Mouse (Mus musculus): ENCODE data around the gene Rbm47. TPM values are rescaled to one million over a fixed set of nuclear protein-coding genes. Genes with fewer than 3 reads are reported as not detected.

Gene Rbm47
- 129 and 133 TPM in 2 replicates for polyA plus RNA-seq (2015; fragmentation: Nextera tagmentation; extraction: Ambion mirVana)

GRCm38 (mm10) chr5:66173018-66173417 is at the start of gene Rbm47:
TSS of gene Rbm47 (minus strand) at chr5:66173118.
- H3K4me2 ChIP-seq (replicated peaks): no peak within 1 kb of the TSS
- no peak within 1 kb of the TSS for H3K4me3 ChIP-seq (replicated peaks)
- no peak within 1 kb of the TSS for H3K27ac ChIP-seq
- H3K9me3 ChIP-seq: no peaks in the 10 kb centered on the region
- WGBS: 89% methylated on average over 2 of the region's 2 CpGs
- H3K9ac ChIP-seq: no peak within 1 kb of the TSS
- H3K27me3 ChIP-seq (replicated peaks): no peaks in the 10 kb centered on the region
- H3K4me1 ChIP-seq (replicated peaks): no peaks in the 10 kb centered on the region
- no peaks in the 10 kb centered on the region for H3K36me3 ChIP-seq
- no peak for ATAC-seq

GRCm38 (mm10) chr5:66220620-66221019 is 47.7 kb upstream of the Rbm47 start:
- peak; percentile 54 for ATAC-seq
- WGBS: 60% methylated on average over 9 of the region's 9 CpGs

GRCm38 (mm10) chr5:66219692-66220091 is 46.8 kb upstream of the Rbm47 start:
- Histone ChIP-seq H3K4me3 (replicated peaks) (no peak overlapping the region), H3K27me3 (replicated peaks) (no peaks in the 10 kb centered on the region), H3K27ac (no peak overlapping the region), H3K4me2 (replicated peaks) (no peak overlapping the region), H3K9me3 (no peaks in the 10 kb centered on the region), H3K9ac (no peak overlapping the region), H3K4me1 (replicated peaks) (peaks cover 4% of the 10 kb centered on the region; the same call in 1 of the 2 replicates), H3K36me3 (no peaks in the 10 kb centered on the region)
- no peak for ATAC-seq
- 52% methylated on average over 6 of the region's 6 CpGs for WGBS

More at GRCm38 (mm10) chr5:66220620-66221019, 47.7 kb upstream of the Rbm47 start:
- H3K27me3 ChIP-seq (replicated peaks): no peaks in the 10 kb centered on the region
- no peaks in the 10 kb centered on the region for H3K36me3 ChIP-seq
- no peak overlapping the region for H3K4me3 ChIP-seq (replicated peaks)
- no peak overlapping the region for H3K27ac ChIP-seq
- H3K9me3 ChIP-seq: no peaks in the 10 kb centered on the region
- peaks cover 4% of the 10 kb centered on the region; the same call in 1 of the 2 replicates for H3K4me1 ChIP-seq (replicated peaks)
- no peak overlapping the region for H3K9ac ChIP-seq
- H3K4me2 ChIP-seq (replicated peaks): no peak overlapping the region

GRCm38 (mm10) chr5:66215569-66216277 is 42.8 kb upstream of the Rbm47 start:
- Histone ChIP-seq H3K9ac (no peak overlapping the region), H3K4me2 (replicated peaks) (peak overlapping the region; percentile 24; the same call in 1 of the 2 replicates), H3K27ac (peak overlapping the region; percentile 58; the same call in 1 of the 2 replicates), H3K36me3 (no peaks in the 10 kb centered on the region), H3K4me3 (replicated peaks) (no peak overlapping the region), H3K4me1 (replicated peaks) (peaks cover 4% of the 10 kb centered on the region; the same call in 1 of the 2 replicates), H3K27me3 (replicated peaks) (no peaks in the 10 kb centered on the region), H3K9me3 (no peaks in the 10 kb centered on the region)
- 40% methylated on average over 10 of the region's 10 CpGs for WGBS
- ATAC-seq: peak; percentile 70

- no peaks in the 10 kb centered on the region for H3K36me3 ChIP-seq
- no peak overlapping the region for H3K4me2 ChIP-seq (replicated peaks)
- 57% methylated on average over 7 of the region's 7 CpGs for WGBS
- no peak overlapping the region for H3K27ac ChIP-seq
- H3K4me3 ChIP-seq (replicated peaks): no peak overlapping the region
- ATAC-seq: no peak
- H3K27me3 ChIP-seq (replicated peaks): no peaks in the 10 kb centered on the region
- no peaks in the 10 kb centered on the region for H3K9me3 ChIP-seq
- H3K4me1 ChIP-seq (replicated peaks): 0 out of 2 replicates have a peak, but pooled peaks cover 4% of the 10 kb centered on the region
- H3K9ac ChIP-seq: no peak overlapping the region
Measured at GRCm38 (mm10) chr5:66214395-66214935, 41.5 kb upstream of the Rbm47 start.

- no peak overlapping the region for H3K4me2 ChIP-seq (replicated peaks)
- H3K9me3 ChIP-seq: no peaks in the 10 kb centered on the region
- H3K27me3 ChIP-seq (replicated peaks): no peaks in the 10 kb centered on the region
- no peak overlapping the region for H3K4me3 ChIP-seq (replicated peaks)
- H3K27ac ChIP-seq: no peak overlapping the region
- 80% methylated on average over 5 of the region's 5 CpGs for WGBS
- no peaks in the 10 kb centered on the region for H3K4me1 ChIP-seq (replicated peaks)
- H3K36me3 ChIP-seq: no peaks in the 10 kb centered on the region
- no peak overlapping the region for H3K9ac ChIP-seq
- ATAC-seq: no peak
Measured at GRCm38 (mm10) chr5:66209532-66210176, 36.7 kb upstream of the Rbm47 start.

GRCm38 (mm10) chr5:66204966-66205365 is 32.0 kb upstream of the Rbm47 start:
- WGBS: 66% methylated on average over 4 of the region's 4 CpGs

GRCm38 (mm10) chr5:66203424-66203823 is 30.5 kb upstream of the Rbm47 start:
- no peaks in the 10 kb centered on the region for H3K9me3 ChIP-seq
- H3K4me3 ChIP-seq (replicated peaks): no peak overlapping the region
- no peak for ATAC-seq
- H3K27ac ChIP-seq: no peak overlapping the region
- H3K27me3 ChIP-seq (replicated peaks): no peaks in the 10 kb centered on the region
- H3K4me1 ChIP-seq (replicated peaks): 0 out of 2 replicates have a peak, but pooled peaks cover 3% of the 10 kb centered on the region
- H3K9ac ChIP-seq: no peak overlapping the region
- no peaks in the 10 kb centered on the region for H3K36me3 ChIP-seq
- no peak overlapping the region for H3K4me2 ChIP-seq (replicated peaks)
- WGBS: 76% methylated on average over 1 of the region's 1 CpGs

More at GRCm38 (mm10) chr5:66204966-66205365, 32.0 kb upstream of the Rbm47 start:
- no peak for ATAC-seq
- Histone ChIP-seq H3K9ac (no peak overlapping the region), H3K4me3 (replicated peaks) (no peak overlapping the region), H3K4me1 (replicated peaks) (0 out of 2 replicates have a peak, but pooled peaks cover 2% of the 10 kb centered on the region), H3K27ac (no peak overlapping the region), H3K9me3 (no peaks in the 10 kb centered on the region), H3K36me3 (no peaks in the 10 kb centered on the region), H3K4me2 (replicated peaks) (no peak overlapping the region), H3K27me3 (replicated peaks) (no peaks in the 10 kb centered on the region)

- H3K4me1 ChIP-seq (replicated peaks): 0 out of 2 replicates have a peak, but pooled peaks cover 3% of the 10 kb centered on the region
- H3K4me3 ChIP-seq (replicated peaks): no peak overlapping the region
- no peak overlapping the region for H3K27ac ChIP-seq
- no peaks in the 10 kb centered on the region for H3K9me3 ChIP-seq
- 40% methylated on average over 10 of the region's 10 CpGs for WGBS
- peak; percentile 80 for ATAC-seq
- H3K4me2 ChIP-seq (replicated peaks): no peak overlapping the region
- H3K27me3 ChIP-seq (replicated peaks): no peaks in the 10 kb centered on the region
- no peak overlapping the region for H3K9ac ChIP-seq
- H3K36me3 ChIP-seq: no peaks in the 10 kb centered on the region
Measured at GRCm38 (mm10) chr5:66200044-66200443, 27.1 kb upstream of the Rbm47 start.

GRCm38 (mm10) chr5:66195323-66195722 is 22.4 kb upstream of the Rbm47 start:
- 80% methylated on average over 10 of the region's 10 CpGs for WGBS
- no peak overlapping the region for H3K4me3 ChIP-seq (replicated peaks)
- no peaks in the 10 kb centered on the region for H3K36me3 ChIP-seq
- no peak overlapping the region for H3K9ac ChIP-seq
- H3K4me2 ChIP-seq (replicated peaks): no peak overlapping the region
- H3K27me3 ChIP-seq (replicated peaks): no peaks in the 10 kb centered on the region
- no peak for ATAC-seq
- H3K27ac ChIP-seq: no peak overlapping the region
- no peaks in the 10 kb centered on the region for H3K9me3 ChIP-seq
- 0 out of 2 replicates have a peak, but pooled peaks cover 3% of the 10 kb centered on the region for H3K4me1 ChIP-seq (replicated peaks)

GRCm38 (mm10) chr5:66193218-66193846 is 20.4 kb upstream of the Rbm47 start:
- no peak for ATAC-seq
- 92% methylated on average over 11 of the region's 11 CpGs for WGBS
- Histone ChIP-seq H3K4me3 (replicated peaks) (no peak overlapping the region), H3K4me1 (replicated peaks) (no peaks in the 10 kb centered on the region), H3K27ac (no peak overlapping the region), H3K36me3 (no peaks in the 10 kb centered on the region), H3K9ac (no peak overlapping the region), H3K27me3 (replicated peaks) (no peaks in the 10 kb centered on the region), H3K4me2 (replicated peaks) (no peak overlapping the region), H3K9me3 (no peaks in the 10 kb centered on the region)

- Histone ChIP-seq H3K27me3 (replicated peaks) (no peaks in the 10 kb centered on the region), H3K9ac (no peak overlapping the region), H3K36me3 (no peaks in the 10 kb centered on the region), H3K4me3 (replicated peaks) (no peak overlapping the region), H3K4me1 (replicated peaks) (no peaks in the 10 kb centered on the region), H3K27ac (no peak overlapping the region), H3K4me2 (replicated peaks) (no peak overlapping the region), H3K9me3 (no peaks in the 10 kb centered on the region)
- ATAC-seq: no peak
- 80% methylated on average over 7 of the region's 7 CpGs for WGBS
Measured at GRCm38 (mm10) chr5:66191185-66191503, 18.2 kb upstream of the Rbm47 start.
